Mouse (Mus musculus) lung, postnatal 14 days (tissue): ENCODE data around the gene Gm49510.

Experiments used
- DNase-seq: peaks from one replicate; pipeline ENCODE4 v3.0.0; 2021

Gene Gm49510

GRCm38 (mm10) chr15:78878792-78879516 lies 20.5 kb upstream of the Gm49510 start:
- DNase-seq: peak; percentile 57

DNA sequence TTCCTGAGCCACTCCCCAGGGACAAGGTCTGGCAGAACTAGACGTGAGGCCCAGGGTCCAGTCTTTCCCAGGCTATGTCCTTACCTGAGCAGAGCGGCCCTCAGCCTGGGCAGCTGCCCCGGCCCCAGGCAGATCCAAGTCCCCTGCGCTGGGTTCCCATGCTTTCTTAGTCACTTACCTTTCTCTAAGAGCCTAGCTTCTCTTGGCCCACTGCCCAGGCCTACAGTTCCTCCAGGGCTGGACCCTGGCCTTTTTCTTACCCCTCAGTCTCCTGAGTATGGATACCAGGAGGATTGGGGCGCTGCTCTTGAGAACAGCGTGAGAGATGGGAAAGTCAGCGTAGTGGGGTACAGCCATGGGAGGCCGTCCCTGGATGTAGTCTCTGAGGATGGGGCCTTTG lies 19.0 kb upstream of the Gm49510 start:
- no peak for DNase-seq

DNA sequence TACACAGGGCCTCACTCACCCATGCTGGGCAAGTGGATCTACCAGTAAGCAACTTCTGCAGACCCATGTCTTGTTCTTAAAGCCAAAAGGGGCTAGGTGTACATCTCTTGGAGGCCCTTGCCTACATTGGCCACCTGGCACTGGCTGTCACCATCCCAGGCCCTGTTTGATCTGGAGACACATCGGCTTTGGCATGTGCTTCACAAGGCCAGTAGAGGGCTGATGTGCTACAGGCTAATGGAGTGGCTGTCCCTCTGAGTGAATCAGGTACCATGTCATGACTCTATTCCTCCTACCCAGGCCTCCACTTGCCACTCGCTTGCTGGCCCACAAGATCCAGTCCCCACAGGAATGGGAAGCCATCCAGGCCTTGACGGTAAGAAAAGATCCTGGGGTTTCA lies 17.6 kb upstream of the Gm49510 start:
- DNase-seq: no peak

DNA sequence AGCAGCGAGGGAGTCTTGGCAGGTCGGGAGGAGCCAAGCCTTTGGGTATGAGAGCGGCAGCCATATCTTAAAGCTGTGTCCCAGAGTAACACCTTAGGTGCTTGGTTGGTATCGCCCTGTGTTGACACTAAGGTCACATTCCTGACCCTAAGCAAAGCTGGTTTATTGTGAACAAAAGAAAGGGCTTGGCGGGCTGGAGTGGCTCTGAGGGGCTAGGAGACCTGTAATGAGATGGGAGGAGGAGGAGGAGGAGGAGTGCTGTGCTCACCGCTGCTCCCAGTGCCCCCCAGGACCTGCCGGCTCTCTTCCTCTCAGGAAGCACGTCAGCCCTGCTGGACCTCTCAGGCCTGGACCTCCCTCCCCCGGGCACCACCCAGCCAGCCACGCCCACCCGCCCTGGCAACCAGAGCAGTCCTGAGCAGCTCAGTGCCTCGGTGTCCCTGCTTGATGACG lies 10.0 kb upstream of the Gm49510 start:
- DNase-seq: no peak

DNA sequence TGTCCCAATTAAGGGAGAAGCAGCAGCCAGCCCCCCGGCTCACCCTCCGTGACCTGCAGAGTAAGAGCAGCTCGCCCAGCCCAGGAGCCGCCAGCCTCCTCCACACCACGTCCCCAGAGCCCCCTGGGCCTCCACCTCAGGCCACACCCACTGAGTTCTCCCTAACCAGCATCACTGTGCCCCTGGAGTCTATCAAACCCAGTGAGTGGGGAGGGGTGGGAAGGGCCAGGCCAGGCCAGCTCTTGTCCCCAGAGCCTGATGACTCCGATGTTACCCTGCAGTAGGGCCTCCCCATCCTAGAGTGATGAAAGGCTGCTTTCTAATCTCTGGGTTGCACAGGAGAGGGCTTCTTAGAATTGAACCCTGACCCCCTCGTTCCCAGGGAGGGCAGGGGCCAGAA lies 7.0 kb upstream of the Gm49510 start:
- no peak for DNase-seq

DNA sequence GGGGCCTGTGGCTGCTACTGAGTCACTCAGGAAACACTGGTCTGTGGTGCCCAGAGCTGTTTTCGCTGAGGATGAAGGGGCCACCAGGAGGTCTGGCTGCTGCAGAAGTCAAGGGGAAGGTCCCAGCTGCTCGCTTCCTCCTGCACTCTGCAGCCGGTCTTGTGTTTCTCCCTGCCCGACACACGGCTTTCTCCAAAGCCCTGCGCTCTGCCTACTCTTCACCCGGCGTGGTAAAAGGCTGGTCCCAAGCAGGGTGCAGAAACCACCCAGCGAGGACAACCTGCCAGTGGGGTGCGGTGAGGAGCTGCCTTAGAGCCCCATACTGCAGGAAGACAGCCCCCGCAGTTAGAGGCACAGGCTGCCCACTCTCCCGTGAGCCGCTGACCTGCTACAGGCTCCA lies 4.7 kb upstream of the Gm49510 start:
- DNase-seq: no peak

GRCm38 (mm10) chr15:78895741-78896140 lies 3.7 kb upstream of the Gm49510 start:
- DNase-seq: no peak

DNA sequence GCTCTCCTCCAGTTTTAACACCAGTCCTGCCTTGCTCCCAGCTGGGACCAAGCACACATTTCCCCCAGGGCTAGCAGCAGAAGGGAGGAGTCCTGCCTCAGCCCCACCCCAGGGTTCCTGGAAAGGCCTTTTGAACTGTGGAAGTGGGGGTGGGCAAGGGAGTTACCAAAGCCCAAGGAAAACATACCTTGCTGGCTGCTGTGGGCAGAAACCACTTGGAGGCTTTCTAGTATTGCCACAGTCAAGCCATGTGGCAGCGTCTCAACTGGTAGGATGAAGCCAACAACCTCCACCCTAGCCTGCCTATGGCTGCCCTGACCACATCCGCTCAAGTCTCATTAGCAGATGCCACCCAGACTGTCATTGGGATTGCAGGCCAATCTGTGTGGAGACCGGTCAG lies 3.3 kb upstream of the Gm49510 start:
- DNase-seq: no peak

GRCm38 (mm10) chr15:78897488-78897887 lies 2.0 kb upstream of the Gm49510 start:
- DNase-seq: no peak

DNA sequence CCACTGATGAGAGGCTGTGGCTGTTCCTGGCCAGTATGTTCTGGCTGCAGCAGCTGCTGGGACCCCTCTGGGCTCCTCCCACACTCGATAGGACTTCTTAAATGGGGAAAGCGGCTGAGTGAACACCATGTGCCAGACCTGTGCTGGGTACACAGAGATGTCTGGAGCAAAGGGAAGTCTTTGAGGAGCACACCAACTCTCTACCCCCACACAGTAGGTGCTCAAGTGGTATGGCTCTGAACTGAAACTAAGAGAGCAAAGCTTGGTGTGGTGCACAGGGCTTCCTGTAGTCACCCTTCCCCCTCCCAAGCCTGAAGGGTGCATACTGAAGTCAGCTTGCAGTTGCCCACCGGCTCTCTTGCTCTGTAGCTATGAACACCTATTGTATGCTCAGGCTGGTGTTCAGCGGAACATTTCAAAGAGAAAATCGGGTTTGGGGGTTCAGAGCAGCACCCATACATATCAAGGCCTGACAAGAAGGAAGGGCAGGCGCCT lies 913 bp upstream of the Gm49510 start:
- no peak for DNase-seq

GRCm38 (mm10) chr15:78899740-78900584 lies 495 bp downstream of the Gm49510 start, which contains the start of gene Sh3bp1:
TSS of gene Sh3bp1 (plus strand) at chr15:78899768.
- peak; percentile 74 for DNase-seq

DNA sequence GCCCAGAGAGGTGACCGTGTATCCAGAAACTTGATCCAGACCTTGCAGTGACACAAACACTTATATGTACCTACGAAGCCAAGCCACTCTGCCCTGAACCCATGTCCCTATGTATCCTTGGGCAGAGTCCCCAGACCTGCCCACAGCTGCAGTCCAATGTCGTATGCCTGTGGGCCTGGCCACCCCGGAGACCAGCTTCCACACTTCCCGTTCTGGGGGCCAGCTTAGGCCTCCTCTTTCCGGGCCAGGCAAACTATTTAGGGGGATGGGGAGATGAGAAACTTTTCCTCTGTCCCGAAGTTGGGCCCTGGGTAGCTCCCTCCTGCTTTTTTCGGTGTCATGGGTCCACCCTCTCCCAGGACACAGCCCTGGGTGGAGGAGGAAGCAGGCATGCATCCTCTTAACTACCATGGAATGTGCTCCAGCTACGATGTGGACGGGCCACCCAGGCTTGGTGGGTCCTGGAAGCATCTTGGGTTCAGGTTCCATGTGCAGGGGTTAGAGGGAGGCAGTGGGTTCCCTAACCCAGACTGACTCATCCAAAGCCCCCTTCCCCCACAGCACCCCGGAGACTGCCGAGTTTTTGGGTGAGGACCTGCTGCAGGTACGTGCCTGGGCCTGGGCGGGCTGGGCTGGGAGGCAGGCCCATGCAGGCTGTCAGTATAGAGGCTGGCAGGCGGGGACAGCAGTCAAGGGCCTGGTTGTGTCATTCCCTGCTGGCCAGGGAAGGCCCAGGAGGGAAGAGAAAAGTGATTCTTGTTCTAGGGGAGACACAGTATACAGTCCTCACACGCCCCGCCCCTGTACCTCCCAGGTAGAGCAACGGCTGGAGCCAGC lies 1.3 kb downstream of the Gm49510 start:
- DNase-seq: no peak

DNA sequence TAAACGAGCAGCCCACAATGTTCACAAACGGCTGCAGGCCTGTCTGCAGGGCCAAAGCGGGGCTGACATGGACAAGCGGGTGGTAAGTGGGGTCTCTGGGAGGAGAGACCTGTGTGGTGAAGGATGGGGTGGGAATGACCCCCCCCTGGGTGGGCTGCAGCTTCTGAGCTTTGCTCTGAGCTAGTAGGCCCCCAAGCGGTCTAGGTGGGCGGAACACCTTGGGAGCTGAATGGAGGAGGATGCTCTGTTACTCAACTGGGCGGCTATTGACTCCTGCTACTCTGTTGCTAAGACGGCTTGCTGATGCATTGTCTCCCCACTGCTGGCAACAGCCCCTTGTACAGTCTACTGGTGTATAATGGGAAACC lies 1.9 kb downstream of the Gm49510 start:
- DNase-seq: no peak

DNA sequence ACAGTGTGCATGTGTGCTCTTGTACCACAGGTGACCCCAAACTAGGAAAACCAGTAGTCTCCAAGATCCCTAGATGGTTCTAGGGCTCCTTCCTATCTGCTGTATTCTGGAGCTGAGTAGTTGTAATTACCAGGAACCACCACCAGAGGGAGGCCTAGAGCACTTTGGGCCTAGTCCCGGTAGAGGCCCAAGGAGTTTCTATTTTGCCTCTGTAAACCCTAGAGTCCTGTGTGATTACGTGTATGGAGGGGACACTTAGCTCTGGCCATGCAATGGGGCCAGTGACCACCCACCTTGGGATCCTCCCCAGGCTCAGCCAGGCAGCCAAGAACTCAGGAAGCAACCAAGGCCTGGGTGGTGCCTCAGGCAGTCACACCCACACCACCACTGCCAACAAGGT lies 3.8 kb downstream of the Gm49510 start:
- DNase-seq: peak; percentile 91

DNA sequence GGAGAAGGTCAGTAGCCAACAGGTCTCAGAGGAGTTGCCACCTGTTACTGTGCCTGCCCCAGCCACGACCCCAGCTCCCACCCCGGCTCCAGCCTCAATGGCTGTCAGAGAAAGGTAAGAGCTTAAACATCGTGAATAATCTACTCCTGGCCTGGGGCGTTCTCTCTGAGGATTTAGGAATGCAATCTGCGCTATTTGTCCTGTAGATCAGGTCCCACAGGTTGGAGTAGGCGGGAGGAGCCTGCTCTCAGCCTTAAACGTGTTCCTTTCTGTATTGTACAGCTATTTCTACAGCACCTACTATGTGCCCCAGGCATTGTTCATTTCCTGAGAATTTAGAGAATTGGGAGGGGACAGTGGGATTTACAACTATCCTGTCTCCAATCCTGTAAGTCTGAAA lies 8.9 kb downstream of the Gm49510 start:
- no peak for DNase-seq

GRCm38 (mm10) chr15:78908982-78909381 lies 9.5 kb downstream of the Gm49510 start:
- DNase-seq: no peak

GRCm38 (mm10) chr15:78912040-78912439 lies 12.6 kb downstream of the Gm49510 start:
- DNase-seq: peak; percentile 59

DNA sequence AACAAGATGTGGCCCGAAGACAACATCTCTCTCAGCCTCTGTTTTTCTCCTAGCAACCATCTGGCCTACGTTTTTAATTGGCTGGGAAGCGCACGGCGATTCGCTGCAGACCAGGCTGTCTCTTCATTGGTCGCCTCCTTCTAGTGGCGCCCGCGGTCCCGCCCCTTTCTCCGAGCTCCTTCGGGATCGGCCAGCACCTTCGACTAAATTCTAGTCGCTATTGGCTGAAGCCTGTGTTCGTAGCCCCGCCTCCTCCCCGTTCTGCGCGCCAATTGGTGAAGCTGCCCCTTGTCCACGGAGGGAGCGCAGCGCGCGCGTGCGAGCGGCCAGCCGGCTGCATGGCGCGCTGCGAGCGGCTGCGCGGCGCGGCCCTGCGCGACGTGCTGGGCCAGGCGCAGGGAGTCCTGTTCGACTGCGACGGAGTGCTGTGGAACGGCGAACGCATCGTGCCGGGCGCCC lies 14.2 kb downstream of the Gm49510 start, which contains the start of gene Pdxp:
Gene Pdxp, plus strand, starts transcription at position 288 of the 459 bp plus-strand sequence.
- peak; percentile 93 for DNase-seq

DNA sequence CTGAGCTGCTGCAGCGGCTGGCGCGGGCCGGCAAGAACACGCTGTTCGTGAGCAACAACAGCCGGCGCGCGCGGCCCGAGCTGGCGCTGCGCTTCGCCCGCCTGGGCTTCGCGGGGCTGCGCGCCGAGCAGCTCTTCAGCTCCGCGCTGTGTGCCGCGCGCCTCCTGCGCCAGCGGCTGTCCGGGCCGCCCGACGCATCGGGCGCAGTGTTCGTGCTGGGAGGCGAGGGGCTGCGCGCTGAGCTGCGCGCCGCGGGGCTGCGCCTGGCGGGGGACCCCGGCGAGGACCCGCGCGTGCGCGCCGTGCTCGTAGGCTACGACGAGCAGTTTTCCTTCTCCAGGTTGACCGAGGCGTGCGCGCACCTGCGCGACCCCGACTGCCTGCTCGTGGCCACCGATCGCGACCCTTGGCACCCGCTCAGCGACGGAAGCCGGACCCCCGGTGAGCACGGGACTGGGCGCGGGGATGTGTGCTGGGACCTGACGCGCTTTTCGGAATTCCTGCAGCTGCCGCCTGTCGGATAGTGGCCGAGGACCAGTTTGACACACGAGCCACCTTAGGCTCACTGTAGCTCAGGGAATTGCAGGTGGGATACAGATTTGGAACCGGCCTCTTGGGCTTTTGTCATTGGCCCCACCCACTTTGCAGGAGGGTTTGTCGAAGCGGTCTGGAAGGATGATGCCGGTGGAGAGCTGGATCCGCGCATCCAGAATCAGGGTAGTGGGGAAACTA lies 14.8 kb downstream of the Gm49510 start:
- DNase-seq: no peak

DNA sequence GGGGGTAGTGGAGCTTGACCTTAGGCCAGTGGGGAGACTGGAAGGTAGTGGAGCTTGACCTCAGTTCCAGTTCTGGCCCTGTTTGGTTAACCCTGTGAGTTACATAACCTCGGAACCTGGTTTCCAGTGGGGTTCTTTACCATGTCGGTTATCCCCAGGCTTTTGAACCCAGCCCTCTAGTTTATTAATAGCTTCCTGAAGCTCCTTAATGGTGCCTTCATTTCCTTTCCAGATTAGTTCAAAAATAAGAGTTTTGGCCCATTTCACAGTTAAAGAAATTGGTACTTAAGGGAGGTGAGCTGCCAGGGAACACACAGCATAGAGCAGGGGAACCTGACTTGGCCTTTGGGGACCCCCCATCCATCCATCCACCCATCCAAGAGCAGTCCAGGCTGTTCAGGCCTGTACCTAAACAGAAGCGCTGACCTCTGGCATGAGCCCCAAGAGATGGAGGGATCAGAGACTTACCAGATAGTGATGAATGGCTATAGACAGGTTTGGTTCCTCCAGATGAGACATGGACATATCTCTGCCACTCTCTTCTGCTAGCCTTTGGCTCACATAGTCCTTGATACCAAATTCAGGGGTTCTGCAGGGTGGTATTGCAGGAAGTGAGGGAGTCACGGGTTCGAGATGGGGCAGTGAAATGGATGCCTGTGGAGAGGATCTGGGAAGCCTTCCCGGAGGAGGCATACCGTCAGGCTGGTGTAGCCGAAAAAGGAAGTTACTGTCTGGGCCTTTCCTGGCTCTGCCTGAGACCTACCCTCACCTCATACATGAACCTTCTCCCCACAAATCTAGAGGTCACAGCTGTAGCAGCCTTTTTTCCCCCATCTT lies 15.6 kb downstream of the Gm49510 start:
- DNase-seq: no peak

DNA sequence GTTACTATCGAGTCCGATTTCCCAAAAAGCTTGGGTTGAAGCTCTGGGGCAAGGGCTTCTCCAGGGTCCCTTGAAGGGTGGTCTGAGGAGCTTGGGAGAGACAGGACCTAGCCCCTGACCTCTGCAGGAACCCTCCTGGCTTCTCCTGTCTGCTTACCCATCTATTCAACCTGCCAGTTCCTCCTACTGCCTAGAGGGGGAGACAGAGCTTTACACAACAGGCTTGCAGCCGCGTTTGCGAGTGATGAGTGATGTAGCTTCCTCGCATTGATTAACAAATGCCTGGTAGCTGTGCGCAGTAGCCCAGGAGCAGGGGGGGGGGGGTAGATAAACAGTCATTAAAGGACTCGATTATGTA lies 16.2 kb downstream of the Gm49510 start:
- peak; percentile 68 for DNase-seq
